In the genomic region with DNA sequence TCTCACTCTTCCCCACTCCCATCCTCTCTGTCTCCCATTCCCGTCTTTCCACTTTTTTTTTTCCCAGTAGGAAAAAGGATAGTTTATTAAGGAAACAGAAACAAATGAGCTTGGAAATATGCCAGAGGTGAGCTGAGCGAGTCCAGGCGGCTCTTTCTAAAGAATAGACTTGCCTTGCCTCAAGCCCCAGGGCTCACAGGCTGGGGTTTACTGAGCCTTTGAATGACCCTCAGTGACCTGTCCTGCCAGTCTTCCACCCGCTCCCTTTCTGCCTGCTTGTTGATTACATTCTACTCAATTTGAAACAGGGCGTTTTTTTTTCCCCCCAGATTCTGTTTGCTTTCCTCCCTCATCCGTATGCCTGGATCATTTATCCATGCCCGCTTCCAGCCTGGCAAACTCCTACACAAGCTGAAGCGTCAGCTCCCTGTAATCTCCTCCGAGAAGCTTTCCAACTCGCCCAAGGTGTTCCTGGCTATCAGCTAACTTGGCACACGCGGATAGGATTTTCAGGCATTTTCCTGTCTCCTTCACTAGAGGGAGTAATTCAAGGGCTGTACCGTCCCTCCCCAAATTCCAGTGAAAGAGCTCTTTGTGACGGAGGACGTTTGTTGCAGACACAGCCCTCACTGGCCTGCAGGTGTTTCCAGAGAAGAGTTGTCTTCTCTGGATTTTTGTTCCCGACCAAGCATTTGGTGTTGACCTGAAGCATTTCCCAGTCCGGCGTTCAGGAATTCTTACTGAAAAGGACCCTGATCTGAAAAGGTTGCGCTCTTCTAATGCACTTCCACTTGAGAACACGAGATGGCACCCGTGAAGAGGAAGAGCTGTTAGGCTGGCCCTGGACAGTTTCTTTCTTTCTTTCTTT, we compare ENCODE assay signal across 8 mouse cellular contexts. TPM values are rescaled to one million over a fixed set of nuclear protein-coding genes. Genes with fewer than 3 reads are reported as not detected.
DNase-seq lines count a peak whose midpoint lies in the region; ATAC-seq and TF ChIP-seq lines count a peak whose summit lies in the region.

No protein-coding gene starts in this region.

- peak overlapping the region; percentile 75 for H3K4me2 ChIP-seq in heart, embryonic 14.5 days (ENCODE audit: low read length)
- H3K4me2 ChIP-seq in liver, embryonic 11.5 days, result peak overlapping the region; percentile 75
- peak overlapping the region; percentile 51 for H3K4me2 ChIP-seq in neural tube, embryonic 11.5 days (ENCODE audit: low read depth)

- DNase-seq in c-Kit-positive CD71-negative TER-119-negative erythroid progenitor cells, embryonic 14.5 days (ENCODE audit: low read depth), result peak; percentile 42
- DNase-seq in fibroblast of lung, adult 2 months (ENCODE audit: low read depth), result peak; percentile 54
- peak; percentile 79 for DNase-seq in kidney, postnatal 10 days
- DNase-seq in liver, embryonic 11.5 days (ENCODE audit: low spot score), result peak; percentile 51
- DNase-seq in neural tube, embryonic 11.5 days (ENCODE audit: low spot score), result peak; percentile 75
- DNase-seq in testis, postnatal 10 days (ENCODE audit: low spot score), result peak; percentile 73

- no peak overlapping the region for H3K27ac ChIP-seq in heart, embryonic 14.5 days (replicated peaks in 1 of 2; ENCODE audit: control insufficient read depth in 1 of 2, insufficient read depth in 1 of 2, low read depth in 2 of 2, low read length in 2 of 2)
- no peak overlapping the region for H3K27ac ChIP-seq in liver, embryonic 11.5 days (ENCODE audit: low read depth, low read length)
- H3K27ac ChIP-seq in neural tube, embryonic 11.5 days (ENCODE audit: low read depth, low read length), result no peak overlapping the region

- H3K27me3 ChIP-seq in E14TG2a.4 (ENCODE audit: insufficient read depth, low read length), result peaks cover 6% of the 10 kb centered on the region; the same call in 1 of the 2 replicates
- H3K27me3 ChIP-seq in heart, embryonic 14.5 days (ENCODE audit: control insufficient read depth, insufficient read depth, low read length), result no peaks in the 10 kb centered on the region
- no peaks in the 10 kb centered on the region for H3K27me3 ChIP-seq in liver, embryonic 11.5 days (replicated peaks; ENCODE audit: control insufficient read depth, insufficient read depth, low read length)
- no peaks in the 10 kb centered on the region for H3K27me3 ChIP-seq in neural tube, embryonic 11.5 days (ENCODE audit: control insufficient read depth, insufficient read depth, low read length)

- no peaks in the 10 kb centered on the region for H3K9me3 ChIP-seq in E14TG2a.4 (ENCODE audit: low read length)
- H3K9me3 ChIP-seq in heart, embryonic 14.5 days (ENCODE audit: control insufficient read depth, low read length), result no peaks in the 10 kb centered on the region
- H3K9me3 ChIP-seq in liver, embryonic 11.5 days (ENCODE audit: control insufficient read depth, low read length), result no peaks in the 10 kb centered on the region
- no peaks in the 10 kb centered on the region for H3K9me3 ChIP-seq in neural tube, embryonic 11.5 days (ENCODE audit: control insufficient read depth, low read length)

- H3K36me3 ChIP-seq in E14TG2a.4 (ENCODE audit: insufficient read depth, low read length), result no peaks in the 10 kb centered on the region
- no peaks in the 10 kb centered on the region for H3K36me3 ChIP-seq in heart, embryonic 14.5 days (ENCODE audit: control insufficient read depth, insufficient read depth, low read length)
- no peaks in the 10 kb centered on the region for H3K36me3 ChIP-seq in liver, embryonic 11.5 days (ENCODE audit: control insufficient read depth, insufficient read depth, low read length)
- no peaks in the 10 kb centered on the region for H3K36me3 ChIP-seq in neural tube, embryonic 11.5 days (ENCODE audit: control insufficient read depth, insufficient read depth, low read length)

- TF ChIP-seq CTCF in E14TG2a.4 (conservative IDR thresholded peaks at IDR 0.05; ENCODE audit: low read length), result peak; percentile 47

- no peaks in the 10 kb centered on the region for H3K4me1 ChIP-seq in E14TG2a.4 (replicated peaks; ENCODE audit: low read depth, low read length)
- peaks cover 3 to 5% of the 10 kb centered on the region in 2 experiments; a peak in 3 of 4 replicates for H3K4me1 ChIP-seq in heart, embryonic 14.5 days (ENCODE audit: control insufficient read depth in 2 of 2, insufficient read depth in 2 of 2, low read length in 2 of 2)
- H3K4me1 ChIP-seq in liver, embryonic 11.5 days (replicated peaks; ENCODE audit: control insufficient read depth, insufficient read depth, low read length), result 0 out of 2 replicates have a peak, but pooled peaks cover 3% of the 10 kb centered on the region
- no peaks in the 10 kb centered on the region for H3K4me1 ChIP-seq in neural tube, embryonic 11.5 days (ENCODE audit: control insufficient read depth, insufficient read depth, low read length)

- H3K4me3 ChIP-seq in E14TG2a.4 (replicated peaks; ENCODE audit: low read length), result peak overlapping the region; percentile 60
- peak overlapping the region; percentile 37 to 62 for H3K4me3 ChIP-seq in heart, embryonic 14.5 days (ENCODE audit: control insufficient read depth in 1 of 2, insufficient read depth in 1 of 2, low read depth in 1 of 2, low read length in 2 of 2)
- peak overlapping the region; percentile 46 for H3K4me3 ChIP-seq in liver, embryonic 11.5 days (ENCODE audit: low read depth, low read length)
- H3K4me3 ChIP-seq in neural tube, embryonic 11.5 days (ENCODE audit: low read depth, low read length), result peak overlapping the region; percentile 31

- ATAC-seq in heart, embryonic 14.5 days (ENCODE audit: insufficient number of reproducible peaks, insufficient read depth, low FRiP score, low read depth), result no peak
- ATAC-seq in liver, embryonic 11.5 days (replicated peaks; ENCODE audit: low FRiP score), result peak; percentile 71
- peak; percentile 63; the same call in 1 of the 2 replicates for ATAC-seq in neural tube, embryonic 11.5 days (ENCODE audit: insufficient read depth, low FRiP score, low TSS enrichment)

- 4% methylated on average over 21 of the region's 21 CpGs for WGBS in heart, embryonic 14.5 days
- WGBS in liver, embryonic 11.5 days, result 6% methylated on average over 21 of the region's 21 CpGs
- 8% methylated on average over 21 of the region's 21 CpGs for WGBS in neural tube, embryonic 11.5 days

- peak overlapping the region; percentile 57 for H3K9ac ChIP-seq in heart, embryonic 14.5 days (ENCODE audit: low read length)
- peak overlapping the region; percentile 38; the same call in 1 of the 2 replicates for H3K9ac ChIP-seq in liver, embryonic 11.5 days (ENCODE audit: low read depth, low read length)
- peak overlapping the region; percentile 47 for H3K9ac ChIP-seq in neural tube, embryonic 11.5 days (ENCODE audit: low read length)

RNA-seq across cellular contexts. Expression of a gene that starts 59.9 kb away (rescaled TPM):
- 147 and 168 TPM in 2 replicates for polyA plus RNA-seq in heart, embryonic 14.5 days (2014; fragmentation: Nextera tagmentation; extraction: Ambion mirVana)
- polyA plus RNA-seq in liver, embryonic 11.5 days (2014; fragmentation: Nextera tagmentation; extraction: Ambion mirVana), result 123 and 126 TPM in 2 replicates
- 202 and 220 TPM in 2 replicates for polyA plus RNA-seq in neural tube, embryonic 11.5 days (2014; fragmentation: Nextera tagmentation; extraction: Ambion mirVana)
